Mouse (Mus musculus) thymus, postnatal 4 days (tissue): Measurements from ENCODE around the gene Vil1.

Source experiments
- DNase-seq: peaks from one replicate; pipeline ENCODE4 v3.0.0; 2021

Gene Vil1

GRCm38 (mm10) chr1:74408589-74409504 is at the start of gene Vil1:
Gene Vil1, plus strand, starts transcription at chr1:74409376.
- no peak for DNase-seq

GRCm38 (mm10) chr1:74359952-74360517 is 49.1 kb upstream of the Vil1 start:
- no peak for DNase-seq

- peak; percentile 70 for DNase-seq
These were observed 47.4 kb upstream of the Vil1 start, which contains the start of gene Catip for GRCm38 (mm10) chr1:74361812-74362211. Gene Catip, plus strand, starts transcription at chr1:74362108.

- DNase-seq: no peak
These were observed 46.6 kb upstream of the Vil1 start for GRCm38 (mm10) chr1:74362325-74363229.

GRCm38 (mm10) chr1:74363437-74363836 is 45.7 kb upstream of the Vil1 start:
- no peak for DNase-seq

GRCm38 (mm10) chr1:74364270-74364669 is 44.9 kb upstream of the Vil1 start:
- no peak for DNase-seq

- DNase-seq: peak; percentile 52
These were observed 41.1 kb upstream of the Vil1 start for GRCm38 (mm10) chr1:74367886-74368645.

- no peak for DNase-seq
These were observed 39.1 kb upstream of the Vil1 start for GRCm38 (mm10) chr1:74370040-74370439.

GRCm38 (mm10) chr1:74373372-74373771 is 35.8 kb upstream of the Vil1 start:
- DNase-seq: no peak

- no peak for DNase-seq
These were observed 34.2 kb upstream of the Vil1 start, which contains the start of gene Slc11a1 for GRCm38 (mm10) chr1:74374980-74375379. Gene Slc11a1, plus strand, starts transcription at chr1:74375195.

- DNase-seq: no peak
These were observed 33.6 kb upstream of the Vil1 start for GRCm38 (mm10) chr1:74375561-74375960.

GRCm38 (mm10) chr1:74376396-74376795 is 32.8 kb upstream of the Vil1 start:
- DNase-seq: no peak

GRCm38 (mm10) chr1:74379058-74379504 is 30.1 kb upstream of the Vil1 start:
- DNase-seq: no peak

GRCm38 (mm10) chr1:74380484-74380883 is 28.7 kb upstream of the Vil1 start:
- DNase-seq: no peak

- no peak for DNase-seq
These were observed 27.6 kb upstream of the Vil1 start for GRCm38 (mm10) chr1:74381588-74382021.

- no peak for DNase-seq
These were observed 25.8 kb upstream of the Vil1 start for GRCm38 (mm10) chr1:74383385-74383784.

- DNase-seq: no peak
These were observed 24.7 kb upstream of the Vil1 start for GRCm38 (mm10) chr1:74384525-74384924.

- no peak for DNase-seq
These were observed 24.1 kb upstream of the Vil1 start for GRCm38 (mm10) chr1:74385064-74385463.

- DNase-seq: no peak
These were observed 23.6 kb upstream of the Vil1 start for GRCm38 (mm10) chr1:74385531-74385930.

- DNase-seq: no peak
These were observed 22.8 kb upstream of the Vil1 start for GRCm38 (mm10) chr1:74386363-74386713.

GRCm38 (mm10) chr1:74386714-74387385 is 22.3 kb upstream of the Vil1 start:
- DNase-seq: peak; percentile 95
